Mouse (Mus musculus): ENCODE results near the gene Syt5. TPM values are rescaled to one million over a fixed set of nuclear protein-coding genes. Genes with fewer than 3 reads are reported as not detected.

Syt5 gene
- total and polyA plus RNA-seq, 3 experiments: 0.39 to 2.4 (median 0.86) TPM

DNA sequence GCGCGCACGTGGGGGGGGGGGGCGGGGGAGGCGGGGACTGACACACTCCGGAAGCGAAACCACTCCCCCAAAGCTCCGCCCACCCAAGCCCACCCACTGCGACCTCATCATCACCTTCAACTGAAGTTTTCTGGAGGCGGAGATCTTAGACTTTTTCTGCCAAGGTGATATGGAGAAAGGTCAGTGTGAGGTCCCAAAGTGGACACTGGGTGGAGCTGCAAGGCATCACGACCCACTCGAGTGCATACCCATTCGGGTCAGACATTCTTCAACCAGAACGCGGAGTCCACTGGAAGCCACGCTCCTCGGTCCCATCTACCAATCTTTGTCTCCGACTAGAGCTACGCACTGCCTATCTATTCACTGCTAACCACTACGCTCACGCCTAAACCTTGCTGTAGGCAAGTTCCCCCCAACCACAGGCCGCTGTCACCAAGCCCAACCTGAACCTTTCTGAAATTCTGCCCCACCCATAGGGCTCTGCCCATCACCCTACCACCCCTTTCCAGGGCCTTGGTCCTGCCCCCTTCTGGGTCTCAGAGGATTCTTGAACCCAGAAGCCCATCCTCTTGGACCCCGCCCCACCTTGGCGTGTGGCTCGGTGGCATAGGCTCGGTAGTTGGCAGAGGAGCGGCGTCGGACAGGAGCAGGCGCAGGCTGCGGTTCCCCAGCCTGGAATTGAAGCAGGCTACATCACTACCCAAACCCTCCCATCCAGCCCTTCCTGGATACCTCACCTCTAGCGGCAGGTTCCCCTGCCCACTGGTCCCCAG, 25.9 kb downstream of the Syt5 start:
- DNase-seq: peak; percentile 53 to 66
- Histone ChIP-seq H3K36me3 (ENCODE audit: control insufficient read depth, insufficient read depth, low read length) (no peaks in the 10 kb centered on the region), H3K4me1 (ENCODE audit: control insufficient read depth, insufficient read depth, low read length) (peaks cover 1% of the 10 kb centered on the region; the same call in 1 of the 2 replicates), H3K79me2 (replicated peaks; ENCODE audit: control insufficient read depth, insufficient read depth, low read length) (no peaks in the 10 kb centered on the region), H3K4me3 (peak overlapping the region; percentile 60), H3K27me3 (ENCODE audit: control insufficient read depth, insufficient read depth, low read length) (no peaks in the 10 kb centered on the region), H3K9ac (ENCODE audit: low read depth, low read length) (peak overlapping the region; percentile 91), H3K27ac (peak overlapping the region; percentile 98)
- 27% methylated on average over 32 of the region's 32 CpGs for WGBS
- intact Hi-C loops (cut with DNase I): no loop called here
- TF ChIP-seq EP300 (IDR thresholded peaks at IDR 0.05; ENCODE audit: insufficient read depth, low read depth, low read length) (peak; percentile 93), CTCF (IDR thresholded peaks at IDR 0.05) (peak; percentile 40), POLR2A (IDR thresholded peaks at IDR 0.05; ENCODE audit: insufficient read depth, low read depth, low read length) (peak; percentile 94)

- 13% methylated on average over 1 of the region's 1 CpGs for WGBS
- Histone ChIP-seq H3K4me3 (peak overlapping the region; percentile 44), H3K36me3 (ENCODE audit: control insufficient read depth, insufficient read depth, low read length) (no peaks in the 10 kb centered on the region), H3K4me1 (ENCODE audit: control insufficient read depth, insufficient read depth, low read length) (peaks cover 4% of the 10 kb centered on the region; the same call in 1 of the 2 replicates), H3K27ac (no peak overlapping the region; the same call in 1 of the 2 replicates), H3K9ac (ENCODE audit: low read depth, low read length) (peak overlapping the region; percentile 25), H3K79me2 (replicated peaks; ENCODE audit: control insufficient read depth, insufficient read depth, low read length) (no peaks in the 10 kb centered on the region), H3K27me3 (ENCODE audit: control insufficient read depth, insufficient read depth, low read length) (no peaks in the 10 kb centered on the region)
- DNase-seq: no peak
- intact Hi-C loops (cut with DNase I): no loop called here
- TF ChIP-seq EP300 (IDR thresholded peaks at IDR 0.05; ENCODE audit: insufficient read depth, low read depth, low read length) (0 out of 2 replicates have a peak, but pooled peaks have one; percentile 33), POLR2A (IDR thresholded peaks at IDR 0.05; ENCODE audit: insufficient read depth, low read depth, low read length) (no peak; the same call in 1 of the 2 replicates)
Measured at GRCm38 (mm10) chr7:4518487-4518886, 28.9 kb downstream of the Syt5 start.

GRCm38 (mm10) chr7:4516332-4517050, 30.9 kb downstream of the Syt5 start, which contains the start of gene Tnnt1:
TSS of gene Tnnt1 (minus strand) at chr7:4516382.
- Histone ChIP-seq H3K4me1 (ENCODE audit: control insufficient read depth, insufficient read depth, low read length) (peaks cover 8% of the 10 kb centered on the region), H3K27ac (peak within 1 kb of the TSS; percentile 53), H3K79me2 (replicated peaks; ENCODE audit: control insufficient read depth, insufficient read depth, low read length) (no peaks in the 10 kb centered on the region), H3K36me3 (ENCODE audit: control insufficient read depth, insufficient read depth, low read length) (no peaks in the 10 kb centered on the region; the same call in 1 of the 2 replicates), H3K9ac (ENCODE audit: low read depth, low read length) (peak within 1 kb of the TSS; percentile 22; the same call in 1 of the 2 replicates), H3K4me3 (no peak within 1 kb of the TSS), H3K27me3 (ENCODE audit: control insufficient read depth, insufficient read depth, low read length) (no peaks in the 10 kb centered on the region)
- peak; percentile 51 to 64 for DNase-seq
- TF ChIP-seq POLR2A (IDR thresholded peaks at IDR 0.05; ENCODE audit: insufficient read depth, low read depth, low read length): peak; percentile 86
- TF ChIP-seq CTCF (IDR thresholded peaks at IDR 0.05): no peak
- TF ChIP-seq EP300 (IDR thresholded peaks at IDR 0.05; ENCODE audit: insufficient read depth, low read depth, low read length): peak; percentile 91; the same call in 1 of the 2 replicates
- intact Hi-C loops (cut with DNase I): no loop called here
- 30% methylated on average over 4 of the region's 4 CpGs for WGBS

- intact Hi-C loops (cut with DNase I): no loop called here
- H3K27ac ChIP-seq: peak overlapping the region; percentile 31
- no peak overlapping the region for H3K9ac ChIP-seq (ENCODE audit: low read depth, low read length)
- no peak for TF ChIP-seq CTCF (IDR thresholded peaks at IDR 0.05)
- TF ChIP-seq EP300 (IDR thresholded peaks at IDR 0.05; ENCODE audit: insufficient read depth, low read depth, low read length): 0 out of 2 replicates have a peak, but pooled peaks have one; percentile 18
- peak; percentile 88 for TF ChIP-seq POLR2A (IDR thresholded peaks at IDR 0.05; ENCODE audit: insufficient read depth, low read depth, low read length)
- no peaks in the 10 kb centered on the region for H3K27me3 ChIP-seq (ENCODE audit: control insufficient read depth, insufficient read depth, low read length)
- no peak overlapping the region for H3K4me3 ChIP-seq
- H3K4me1 ChIP-seq (ENCODE audit: control insufficient read depth, insufficient read depth, low read length): peaks cover 10% of the 10 kb centered on the region
- H3K36me3 ChIP-seq (ENCODE audit: control insufficient read depth, insufficient read depth, low read length): no peaks in the 10 kb centered on the region; the same call in 1 of the 2 replicates
- no peak for DNase-seq
- WGBS: 58% methylated on average over 6 of the region's 6 CpGs
- H3K79me2 ChIP-seq (replicated peaks; ENCODE audit: control insufficient read depth, insufficient read depth, low read length): no peaks in the 10 kb centered on the region
Measured at GRCm38 (mm10) chr7:4515853-4516252, 31.5 kb downstream of the Syt5 start.

GRCm38 (mm10) chr7:4513829-4514712, 33.3 kb downstream of the Syt5 start:
- TF ChIP-seq CTCF (IDR thresholded peaks at IDR 0.05) (no peak), POLR2A (IDR thresholded peaks at IDR 0.05; ENCODE audit: insufficient read depth, low read depth, low read length) (no peak), EP300 (IDR thresholded peaks at IDR 0.05; ENCODE audit: insufficient read depth, low read depth, low read length) (no peak)
- Histone ChIP-seq H3K9ac (ENCODE audit: low read depth, low read length) (peak overlapping the region; percentile 39; the same call in 1 of the 2 replicates), H3K27ac (peak overlapping the region; percentile 12; the same call in 1 of the 2 replicates), H3K27me3 (ENCODE audit: control insufficient read depth, insufficient read depth, low read length) (no peaks in the 10 kb centered on the region), H3K4me3 (no peak overlapping the region), H3K4me1 (ENCODE audit: control insufficient read depth, insufficient read depth, low read length) (peaks cover 12% of the 10 kb centered on the region), H3K79me2 (replicated peaks; ENCODE audit: control insufficient read depth, insufficient read depth, low read length) (no peaks in the 10 kb centered on the region), H3K36me3 (ENCODE audit: control insufficient read depth, insufficient read depth, low read length) (no peaks in the 10 kb centered on the region; the same call in 1 of the 2 replicates)
- intact Hi-C loops (cut with DNase I): loop anchor here (5.0 kb wide), 1 partner anchor 37 kb away; no protein-coding TSS in a partner anchor
- DNase-seq: no peak
- WGBS: 38% methylated on average over 6 of the region's 6 CpGs

All from heart, adult 2 months (tissue).